Mouse (Mus musculus): ENCODE data around the gene Fam172a. TPM values are rescaled to one million over a fixed set of nuclear protein-coding genes. Genes with fewer than 3 reads are reported as not detected.

Gene Fam172a
- polyA plus RNA-seq, 1 experiment from 2014 or later, result 18.9 TPM

DNA sequence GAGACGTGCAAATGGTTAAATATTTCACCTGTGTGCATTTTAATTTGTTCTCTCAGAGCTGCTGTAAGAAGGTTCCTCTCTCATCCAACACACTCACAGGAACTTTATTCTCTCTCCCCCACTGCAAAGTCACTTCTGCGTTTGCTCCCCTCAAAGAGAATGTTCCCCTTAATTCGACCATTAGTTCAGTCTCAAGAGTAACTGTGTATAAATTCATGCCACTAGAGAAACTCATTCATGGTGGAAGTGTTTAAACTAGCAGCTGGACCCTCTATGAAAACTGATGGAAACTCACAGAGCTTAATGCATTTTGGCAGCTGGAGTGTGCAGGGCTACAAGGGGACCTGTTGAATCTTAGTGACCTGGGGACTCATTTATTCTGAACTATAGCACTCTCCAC, 471.0 kb downstream of the Fam172a start:
- H3K79me2 ChIP-seq (ENCODE audit: inconsistent target), result no peaks in the 10 kb centered on the region
- H3K36me3 ChIP-seq (ENCODE audit: inconsistent target), result no peaks in the 10 kb centered on the region
- no peak overlapping the region for H3K27ac ChIP-seq
- WGBS (ENCODE audit: missing documents), result 4% methylated on average over 3 of the region's 3 CpGs
- no peak overlapping the region for H3K4me3 ChIP-seq (ENCODE audit: inconsistent target)

DNA sequence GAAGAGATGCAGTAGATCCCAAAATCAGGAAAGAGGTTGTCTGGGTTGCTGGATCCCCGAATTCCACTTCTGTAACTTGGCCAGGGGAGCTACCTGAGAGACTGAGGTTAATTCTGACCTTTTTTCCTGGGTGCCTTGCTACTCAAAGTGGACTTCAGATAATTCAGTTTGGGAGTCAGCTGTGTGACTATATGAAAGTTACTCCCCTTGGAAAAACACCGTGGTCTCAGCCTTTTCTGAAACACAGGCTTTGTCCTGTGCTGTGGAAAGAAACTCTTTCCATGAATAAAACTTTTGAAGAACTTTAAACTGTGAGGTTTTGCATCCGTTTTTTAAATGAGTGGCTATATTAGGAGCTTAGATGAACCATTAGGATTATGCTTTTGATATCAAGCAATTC, 472.4 kb downstream of the Fam172a start:
- H3K79me2 ChIP-seq (ENCODE audit: inconsistent target), result no peaks in the 10 kb centered on the region
- H3K4me3 ChIP-seq (ENCODE audit: inconsistent target), result no peak overlapping the region
- H3K36me3 ChIP-seq (ENCODE audit: inconsistent target), result no peaks in the 10 kb centered on the region
- WGBS (ENCODE audit: missing documents), result 9% methylated on average over 3 of the region's 3 CpGs
- H3K27ac ChIP-seq, result no peak overlapping the region

- WGBS (ENCODE audit: missing documents), result 8% methylated on average over 1 of the region's 1 CpGs
- H3K36me3 ChIP-seq (ENCODE audit: inconsistent target), result no peaks in the 10 kb centered on the region
- H3K4me3 ChIP-seq (ENCODE audit: inconsistent target), result no peak overlapping the region
- H3K27ac ChIP-seq, result no peak overlapping the region
- no peaks in the 10 kb centered on the region for H3K79me2 ChIP-seq (ENCODE audit: inconsistent target)
Observed at GRCm38 (mm10) chr13:78174891-78175290, 473.1 kb downstream of the Fam172a start.

DNA sequence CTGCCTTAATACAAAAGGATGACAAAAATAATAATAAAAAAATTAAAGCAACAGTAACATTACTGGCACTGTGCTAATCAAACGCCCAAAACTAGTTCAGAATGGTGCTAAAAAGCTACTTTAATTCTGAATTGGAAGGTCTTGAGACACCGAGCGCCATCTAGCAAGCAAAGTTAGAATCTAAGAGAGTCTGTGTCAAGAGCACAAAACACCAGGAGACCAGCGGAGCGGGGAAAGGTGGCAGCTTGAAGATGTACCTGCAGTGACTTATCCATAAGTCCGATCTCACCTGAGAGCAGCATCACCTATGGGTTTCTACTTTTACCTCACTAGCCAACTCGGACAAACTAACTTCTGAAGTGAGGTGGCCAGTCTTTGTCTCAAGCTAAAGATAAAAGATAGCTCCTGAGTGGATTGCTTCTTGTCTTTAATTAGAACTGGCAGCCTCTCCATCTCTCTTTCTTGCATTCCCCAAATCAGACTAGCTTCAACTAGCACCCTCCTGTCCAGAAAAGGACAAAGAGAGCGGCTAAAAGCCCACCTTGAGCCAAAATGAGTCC, 474.1 kb downstream of the Fam172a start:
- H3K4me3 ChIP-seq (ENCODE audit: inconsistent target), result no peak overlapping the region
- H3K79me2 ChIP-seq (ENCODE audit: inconsistent target), result no peaks in the 10 kb centered on the region
- WGBS (ENCODE audit: missing documents), result 8% methylated on average over 8 of the region's 8 CpGs
- no peaks in the 10 kb centered on the region for H3K36me3 ChIP-seq (ENCODE audit: inconsistent target)
- no peak overlapping the region for H3K27ac ChIP-seq

- no peaks in the 10 kb centered on the region for H3K36me3 ChIP-seq (ENCODE audit: inconsistent target)
- H3K27ac ChIP-seq, result no peak overlapping the region
- H3K79me2 ChIP-seq (ENCODE audit: inconsistent target), result no peaks in the 10 kb centered on the region
- H3K4me3 ChIP-seq (ENCODE audit: inconsistent target), result no peak overlapping the region
- WGBS (ENCODE audit: missing documents), result 12% methylated on average over 5 of the region's 5 CpGs
Observed at GRCm38 (mm10) chr13:78177381-78177950, 475.6 kb downstream of the Fam172a start.

GRCm38 (mm10) chr13:78178021-78178420, 476.2 kb downstream of the Fam172a start:
- H3K27ac ChIP-seq, result no peak overlapping the region
- no peaks in the 10 kb centered on the region for H3K79me2 ChIP-seq (ENCODE audit: inconsistent target)
- H3K4me3 ChIP-seq (ENCODE audit: inconsistent target), result no peak overlapping the region
- WGBS (ENCODE audit: missing documents), result 8% methylated on average over 1 of the region's 1 CpGs
- no peaks in the 10 kb centered on the region for H3K36me3 ChIP-seq (ENCODE audit: inconsistent target)

DNA sequence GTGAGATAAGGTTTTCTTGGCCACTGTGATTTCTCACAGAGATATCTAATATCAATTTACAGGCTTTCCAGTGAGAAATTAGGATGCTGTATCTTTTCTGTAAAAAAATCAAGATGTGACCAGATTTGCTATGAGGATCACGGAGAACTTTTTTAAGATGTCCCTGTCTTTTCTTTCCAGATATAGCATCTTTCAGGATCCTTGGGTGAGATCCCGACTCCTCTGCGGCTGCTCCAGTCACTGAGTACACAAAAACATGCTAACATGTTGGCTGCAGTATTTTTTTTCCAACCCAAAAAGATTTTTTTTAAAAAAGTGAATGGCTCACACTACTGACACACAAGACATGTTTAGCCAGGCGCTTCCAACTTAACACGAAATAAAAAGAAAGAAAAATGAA, 476.9 kb downstream of the Fam172a start:
- Histone ChIP-seq H3K36me3 (ENCODE audit: inconsistent target) (no peaks in the 10 kb centered on the region), H3K79me2 (ENCODE audit: inconsistent target) (no peaks in the 10 kb centered on the region), H3K27ac (no peak overlapping the region), H3K4me3 (ENCODE audit: inconsistent target) (no peak overlapping the region)
- 8% methylated on average over 5 of the region's 5 CpGs for WGBS (ENCODE audit: missing documents)

DNA sequence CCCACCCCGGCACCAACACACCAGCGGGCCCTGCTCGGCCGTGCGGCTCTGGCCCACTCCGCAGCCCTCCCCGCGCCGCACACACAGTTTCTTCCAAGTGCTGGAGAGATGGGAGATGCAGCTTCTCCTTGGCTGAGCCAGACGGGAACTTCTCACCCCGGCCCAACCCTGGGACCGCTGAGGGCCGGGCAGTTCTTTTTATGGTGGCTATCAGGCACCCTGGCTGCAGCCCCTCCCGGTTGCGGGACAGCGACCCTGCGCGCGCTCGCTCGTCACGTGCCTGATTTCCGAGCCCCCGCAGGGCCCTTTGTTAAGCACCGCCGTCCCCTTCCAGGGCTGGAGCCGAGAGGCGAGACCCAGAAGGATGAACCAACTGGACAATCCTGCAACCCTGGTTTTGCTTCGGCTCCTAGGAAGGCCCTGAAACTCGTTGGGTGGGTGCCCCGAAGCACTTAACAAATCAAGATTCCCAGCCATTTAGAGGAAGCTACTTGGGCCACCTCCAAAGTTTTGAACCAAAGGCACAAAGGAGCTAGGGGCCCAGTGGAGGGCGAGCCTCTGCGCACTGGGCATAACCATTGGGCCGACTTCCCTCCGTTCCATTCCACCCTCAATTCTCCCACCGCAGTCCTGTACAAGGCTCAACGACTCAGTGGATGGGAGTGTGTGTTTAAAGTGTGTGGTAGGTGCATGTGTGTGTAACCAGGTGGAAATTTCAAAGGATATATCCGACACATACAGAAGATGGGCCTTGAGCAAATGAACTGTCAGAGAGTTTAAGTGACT, 477.7 kb downstream of the Fam172a start:
- no peak overlapping the region for H3K27ac ChIP-seq
- no peaks in the 10 kb centered on the region for H3K36me3 ChIP-seq (ENCODE audit: inconsistent target)
- no peaks in the 10 kb centered on the region for H3K79me2 ChIP-seq (ENCODE audit: inconsistent target)
- WGBS (ENCODE audit: missing documents), result 13% methylated on average over 38 of the region's 38 CpGs
- no peak overlapping the region for H3K4me3 ChIP-seq (ENCODE audit: inconsistent target)

DNA sequence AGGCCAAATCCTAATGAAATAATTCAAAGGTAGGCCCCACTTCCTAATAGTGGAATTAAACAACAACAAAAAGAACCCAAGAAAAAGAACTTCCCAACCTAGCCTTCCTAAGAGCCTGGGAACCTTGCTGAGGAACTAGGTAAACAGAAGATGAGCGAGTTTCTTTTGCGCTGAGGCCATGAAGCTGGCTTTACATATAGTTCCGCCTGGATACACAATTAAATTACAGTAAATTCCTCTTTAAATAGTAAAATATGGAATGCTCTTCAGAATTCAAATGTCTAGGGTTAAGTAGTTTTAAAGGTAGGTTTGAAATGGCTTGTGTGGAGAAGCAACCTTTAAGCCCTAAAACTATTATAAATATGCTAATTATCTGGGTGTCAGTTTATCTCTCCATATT, 478.4 kb downstream of the Fam172a start:
- H3K36me3 ChIP-seq (ENCODE audit: inconsistent target), result no peaks in the 10 kb centered on the region
- no peaks in the 10 kb centered on the region for H3K79me2 ChIP-seq (ENCODE audit: inconsistent target)
- WGBS (ENCODE audit: missing documents), result 44% methylated on average over 3 of the region's 3 CpGs
- H3K4me3 ChIP-seq (ENCODE audit: inconsistent target), result no peak overlapping the region
- H3K27ac ChIP-seq, result no peak overlapping the region

GRCm38 (mm10) chr13:78181071-78181929, 479.5 kb downstream of the Fam172a start:
- WGBS (ENCODE audit: missing documents), result 6% methylated on average over 43 of the region's 44 CpGs

GRCm38 (mm10) chr13:78181930-78182558, 480.2 kb downstream of the Fam172a start:
- H3K79me2 ChIP-seq (ENCODE audit: inconsistent target), result no peaks in the 10 kb centered on the region
- no peak overlapping the region for H3K4me3 ChIP-seq (ENCODE audit: inconsistent target)
- H3K36me3 ChIP-seq (ENCODE audit: inconsistent target), result no peaks in the 10 kb centered on the region
- no peak overlapping the region for H3K27ac ChIP-seq
- 5% methylated on average over 12 of the region's 14 CpGs for WGBS (ENCODE audit: missing documents)

More at GRCm38 (mm10) chr13:78181071-78181929, 479.5 kb downstream of the Fam172a start:
- Histone ChIP-seq H3K27ac (no peak overlapping the region), H3K36me3 (ENCODE audit: inconsistent target) (no peaks in the 10 kb centered on the region), H3K4me3 (ENCODE audit: inconsistent target) (no peak overlapping the region), H3K79me2 (ENCODE audit: inconsistent target) (no peaks in the 10 kb centered on the region)

DNA sequence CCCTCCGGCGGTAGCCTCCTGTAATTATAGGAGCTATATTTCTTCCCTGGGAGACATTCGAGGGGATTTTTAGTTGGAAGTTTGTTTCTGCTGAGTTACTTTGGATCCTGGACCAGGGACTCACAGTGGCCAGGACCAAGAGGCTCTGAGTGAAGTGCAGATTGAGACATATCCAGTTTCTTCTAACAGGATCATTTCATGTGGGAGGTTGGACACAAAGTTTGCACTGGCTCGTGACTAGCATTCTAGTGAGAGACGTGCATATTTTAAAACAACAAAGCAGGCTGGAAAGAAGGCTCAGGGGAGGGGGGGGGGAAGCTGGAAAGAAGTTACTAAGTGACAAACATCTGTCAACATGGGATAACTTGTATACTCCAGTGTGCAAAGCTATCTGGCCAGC, 481.2 kb downstream of the Fam172a start:
- 7% methylated on average over 5 of the region's 5 CpGs for WGBS (ENCODE audit: missing documents)
- Histone ChIP-seq H3K79me2 (ENCODE audit: inconsistent target) (no peaks in the 10 kb centered on the region), H3K4me3 (ENCODE audit: inconsistent target) (no peak overlapping the region), H3K36me3 (ENCODE audit: inconsistent target) (no peaks in the 10 kb centered on the region), H3K27ac (no peak overlapping the region)

DNA sequence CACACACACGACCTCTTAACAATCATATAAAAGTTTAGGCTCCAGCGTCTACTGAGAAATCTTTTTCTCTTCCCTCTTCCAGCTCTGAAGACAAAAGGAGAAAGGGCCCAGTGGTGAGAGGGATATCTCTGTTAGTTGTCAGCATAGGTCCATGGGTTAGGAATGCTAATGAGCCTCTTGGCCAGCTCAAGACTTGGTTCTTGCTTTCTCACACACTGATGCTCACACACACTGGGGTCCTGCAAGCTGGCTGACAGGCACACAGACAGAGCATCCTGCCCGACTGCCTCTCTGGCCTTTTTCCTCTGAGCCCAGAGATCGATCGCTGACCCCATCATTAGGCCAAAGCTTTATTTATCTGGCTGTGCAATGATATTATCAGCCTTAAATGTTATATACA, 482.2 kb downstream of the Fam172a start:
- WGBS (ENCODE audit: missing documents), result 15% methylated on average over 4 of the region's 5 CpGs
- Histone ChIP-seq H3K79me2 (ENCODE audit: inconsistent target) (no peaks in the 10 kb centered on the region), H3K36me3 (ENCODE audit: inconsistent target) (no peaks in the 10 kb centered on the region), H3K4me3 (ENCODE audit: inconsistent target) (no peak overlapping the region), H3K27ac (no peak overlapping the region)

- 6% methylated on average over 12 of the region's 14 CpGs for WGBS (ENCODE audit: missing documents)
Observed at GRCm38 (mm10) chr13:78184786-78185466, 483.1 kb downstream of the Fam172a start.

More at GRCm38 (mm10) chr13:78184786-78185466, 483.1 kb downstream of the Fam172a start:
- Histone ChIP-seq H3K79me2 (ENCODE audit: inconsistent target) (no peaks in the 10 kb centered on the region), H3K4me3 (ENCODE audit: inconsistent target) (no peak overlapping the region), H3K36me3 (ENCODE audit: inconsistent target) (no peaks in the 10 kb centered on the region), H3K27ac (no peak overlapping the region)

Data from macrophage (primary cell).